Mouse (Mus musculus) gastrocnemius, postnatal 14 days (tissue): ENCODE data around the gene Ceacam11. TPM values are rescaled to one million over a fixed set of nuclear protein-coding genes. Genes with fewer than 3 reads are reported as not detected.
"Not testable (repeated sequence)": the region's sequence is repeated elsewhere in the genome, so short reads cannot be mapped to it uniquely, and the experiment has no call there.

Source experiments
- DNase-seq: peaks from one replicate; pipeline ENCODE4 v3.0.0; 2021; ENCODE audit warnings: mixed read lengths
- intact Hi-C: fragments of 180-260 bp; cut with DNase I; formaldehyde crosslinking; loops from one replicate; pipeline ENCODE4 v1.15.1; 2025; ENCODE audit warnings: low total_unique reads
- long read RNA-seq, 2 experiments: library from polyadenylated mRNA; stranded (forward); transcript quantifications; one replicate each; pipeline ENCODE4 v2.0.0; 2021
- microRNA-seq, 2 experiments: library from miRNA; unstranded; fragments of <30 nt; microRNA quantifications; one replicate each; pipeline ENCODE4 v1.2.0; 2021
- total RNA-seq, 2 experiments: library from RNA; stranded (reverse); gene quantifications; 2 replicates each; pipeline ENCODE4 v1.2.3; 2021

Ceacam11 gene
- not detected for total RNA-seq
- long read RNA-seq, experiment 1: 0 reads
- long read RNA-seq, experiment 2: 0 reads

DNA sequence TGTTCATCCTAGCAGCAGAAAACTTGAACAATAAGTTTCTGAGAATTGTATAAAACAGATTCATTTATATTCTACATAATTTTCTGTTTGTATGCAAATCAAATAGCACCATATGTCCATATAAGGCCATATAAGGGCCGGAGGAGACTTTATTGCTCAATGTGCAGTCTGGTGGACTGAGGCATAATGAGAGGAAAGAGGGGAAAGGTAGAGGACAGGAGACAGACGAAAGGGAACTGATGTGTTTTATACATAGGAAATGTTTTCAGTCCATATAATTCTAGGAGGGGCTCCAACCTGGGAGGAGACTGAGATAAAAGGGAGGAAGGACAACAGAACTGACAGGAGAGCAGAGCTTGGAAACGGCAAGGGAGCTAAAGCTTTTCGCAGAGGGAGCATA is at the start of gene Ceacam11:
Gene Ceacam11 (plus strand): TSS at position 301 of the 400 bp plus-strand sequence.
- DNase-seq: no peak
- intact Hi-C loops: no loop called here

DNA sequence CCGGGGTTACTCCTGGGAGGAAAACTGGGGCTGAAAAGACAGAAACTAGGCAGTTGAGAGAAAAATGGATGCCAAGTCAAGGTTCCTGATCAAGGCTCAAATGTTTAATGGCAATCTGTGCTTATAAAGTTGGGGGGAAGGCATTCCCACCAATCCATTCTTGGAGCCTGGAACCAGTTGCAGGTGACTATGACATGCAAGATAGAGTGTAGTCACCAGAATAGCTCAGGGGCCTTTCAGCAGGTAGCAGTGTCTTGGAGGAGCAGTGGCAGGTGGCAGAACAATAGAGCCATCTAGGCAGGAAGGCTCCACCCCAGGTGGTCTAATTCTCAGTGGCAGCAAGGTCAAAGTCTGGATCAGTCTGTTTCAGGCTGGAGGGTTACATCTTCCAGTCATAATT is 29.2 kb downstream of the Ceacam11 start:
- intact Hi-C loops, DNase-seq: not testable (repeated sequence)

DNA sequence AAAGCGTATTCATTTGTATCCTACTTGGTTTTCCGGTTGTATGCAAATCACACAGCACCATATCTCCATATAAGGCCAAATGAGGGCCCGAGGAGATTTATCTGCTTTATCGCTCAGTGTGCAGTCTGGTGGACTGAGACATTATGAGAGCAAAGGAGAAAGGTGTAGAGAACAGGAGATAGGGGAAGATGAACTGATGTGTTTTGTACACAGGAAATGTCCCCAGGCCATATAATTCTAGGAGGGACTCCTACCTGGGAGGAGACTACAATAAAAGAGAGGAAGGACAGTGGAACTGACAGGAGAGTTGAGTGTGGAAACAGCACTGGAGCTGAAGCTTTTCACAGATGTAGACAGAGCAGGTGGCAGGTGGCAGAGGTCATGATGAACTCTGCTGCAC is 37.7 kb downstream of the Ceacam11 start, which contains the start of gene Ceacam13:
Gene Ceacam13 (plus strand): TSS at position 301 of the 400 bp plus-strand sequence.
- no peak for DNase-seq
- intact Hi-C loops: no loop called here

Small RNA genes within 50 kb of the gene (microRNA-seq; reads per million reads assigned to microRNA genes)
- 0 reads per million in 2 experiments for gene Gm22414

Other genes starting within 250 kb of the Ceacam11 start
- gene Ceacam14, start 159.5 kb upstream of the Ceacam11 start, total RNA-seq: not detected
- gene Gm5155, start 100.4 kb upstream of the Ceacam11 start, total RNA-seq: not detected
- not detected for gene Ceacam13, start 37.8 kb downstream of the Ceacam11 start, total RNA-seq
- not detected for gene Ceacam12, start 93.8 kb downstream of the Ceacam11 start, total RNA-seq
- not detected for gene Igfl3, start 204.4 kb downstream of the Ceacam11 start, total RNA-seq